9 mouse cellular contexts compared by ENCODE assay signal in genomic region chr11:31803319-31803891, GRCm38 (mm10).
DNase-seq lines count a peak whose midpoint lies in the region; ATAC-seq and TF ChIP-seq lines count a peak whose summit lies in the region.
"Had no signal": no experiment of that assay in that cellular context is flagged by ENCODE, and none has a peak within 500 bp of the region (broad histone marks: within the 10 kb centered on the region; RNA-seq: fewer than 3 reads in every experiment).

No protein-coding gene starts in this region.

- no peaks in the 10 kb centered on the region for H3K36me3 ChIP-seq in midbrain, embryonic 10.5 days
- H3K36me3 ChIP-seq in midbrain, embryonic 11.5 days (ENCODE audit: control insufficient read depth, insufficient read depth, low read length), result no peaks in the 10 kb centered on the region
- no peaks in the 10 kb centered on the region for H3K36me3 ChIP-seq in hindbrain, postnatal 0 days (ENCODE audit: insufficient read depth, low read length)
- H3K36me3 ChIP-seq in liver, embryonic 16.5 days (ENCODE audit: control insufficient read depth, insufficient read depth), result no peaks in the 10 kb centered on the region
- H3K36me3 ChIP-seq: hindbrain, embryonic 15.5 days had no signal

- peak; percentile 41 for DNase-seq in adrenal gland, postnatal 10 days
- no peak for DNase-seq in adrenal gland, postnatal 4 days (ENCODE audit: low spot score in 2 of 2)
- DNase-seq in midbrain, embryonic 10.5 days (ENCODE audit: low spot score), result no peak
- no peak for DNase-seq in midbrain, embryonic 11.5 days (ENCODE audit: low spot score, missing footprints)
- DNase-seq in hindbrain, postnatal 0 days (ENCODE audit: low spot score), result peak; percentile 40
- DNase-seq in left cerebral cortex, adult 11 months (ENCODE audit: low spot score), result no peak
- no peak for DNase-seq in frontal cortex, postnatal 14 days (ENCODE audit: low spot score in 2 of 2)

- WGBS in midbrain, embryonic 10.5 days, result 64% methylated on average over 3 of the region's 3 CpGs
- 73% methylated on average over 3 of the region's 3 CpGs for WGBS in midbrain, embryonic 11.5 days
- WGBS in hindbrain, postnatal 0 days, result 35% methylated on average over 3 of the region's 3 CpGs
- 26% methylated on average over 3 of the region's 3 CpGs for WGBS in liver, embryonic 16.5 days (ENCODE audit: insufficient replicate concordance)

- no peak overlapping the region for H3K4me2 ChIP-seq in midbrain, embryonic 11.5 days
- H3K4me2 ChIP-seq in hindbrain, postnatal 0 days (ENCODE audit: low read depth, low read length), result no peak overlapping the region
- peak overlapping the region; percentile 53 for H3K4me2 ChIP-seq in liver, embryonic 16.5 days (ENCODE audit: low read depth, low read length)
- H3K4me2 ChIP-seq: hindbrain, embryonic 15.5 days had no signal

- H3K9ac ChIP-seq in midbrain, embryonic 11.5 days (ENCODE audit: low read length), result no peak overlapping the region
- no peak overlapping the region for H3K9ac ChIP-seq in hindbrain, postnatal 0 days (replicated peaks; ENCODE audit: low read length)
- peak overlapping the region; percentile 69 for H3K9ac ChIP-seq in liver, embryonic 16.5 days (ENCODE audit: low read depth, low read length)
- H3K9ac ChIP-seq: hindbrain, embryonic 15.5 days had no signal

- H3K27ac ChIP-seq in midbrain, embryonic 10.5 days (replicated peaks), result peak overlapping the region; percentile 64
- H3K27ac ChIP-seq in midbrain, embryonic 11.5 days (ENCODE audit: low read depth, low read length), result no peak overlapping the region
- H3K27ac ChIP-seq in hindbrain, postnatal 0 days, result no peak overlapping the region
- H3K27ac ChIP-seq in liver, embryonic 16.5 days (ENCODE audit: low read length), result peak overlapping the region; percentile 94
- H3K27ac ChIP-seq: hindbrain, embryonic 15.5 days had no signal

- no peak overlapping the region for H3K4me3 ChIP-seq in midbrain, embryonic 10.5 days
- no peak overlapping the region for H3K4me3 ChIP-seq in midbrain, embryonic 11.5 days (ENCODE audit: low read depth, low read length)
- H3K4me3 ChIP-seq in hindbrain, postnatal 0 days (ENCODE audit: low read length), result no peak overlapping the region
- H3K4me3 ChIP-seq in liver, embryonic 16.5 days (ENCODE audit: low read depth, low read length), result peak overlapping the region; percentile 19; the same call in 1 of the 2 replicates
- H3K4me3 ChIP-seq: hindbrain, embryonic 15.5 days had no signal

- H3K9me3 ChIP-seq in midbrain, embryonic 10.5 days (replicated peaks), result no peaks in the 10 kb centered on the region
- no peaks in the 10 kb centered on the region for H3K9me3 ChIP-seq in midbrain, embryonic 11.5 days (ENCODE audit: control insufficient read depth, low read length)
- H3K9me3 ChIP-seq in hindbrain, postnatal 0 days (ENCODE audit: low read length), result no peaks in the 10 kb centered on the region
- H3K9me3 ChIP-seq in liver, embryonic 16.5 days (replicated peaks; ENCODE audit: control insufficient read depth, low read length), result no peaks in the 10 kb centered on the region
- H3K9me3 ChIP-seq: hindbrain, embryonic 15.5 days had no signal

- H3K27me3 ChIP-seq in midbrain, embryonic 10.5 days (ENCODE audit: low read depth, poor library complexity, severe bottlenecking), result no peaks in the 10 kb centered on the region
- no peaks in the 10 kb centered on the region for H3K27me3 ChIP-seq in midbrain, embryonic 11.5 days (ENCODE audit: control insufficient read depth, insufficient read depth, low read length)
- H3K27me3 ChIP-seq in hindbrain, postnatal 0 days (ENCODE audit: insufficient read depth, low read length), result no peaks in the 10 kb centered on the region
- no peaks in the 10 kb centered on the region for H3K27me3 ChIP-seq in liver, embryonic 16.5 days (ENCODE audit: control insufficient read depth, insufficient read depth, low read depth, low read length)
- H3K27me3 ChIP-seq: hindbrain, embryonic 15.5 days had no signal

- TF ChIP-seq CTCF in hindbrain, postnatal 0 days (IDR thresholded peaks at IDR 0.05; ENCODE audit: low read depth), result no peak

- ATAC-seq in midbrain, embryonic 11.5 days (ENCODE audit: low FRiP score), result no peak
- no peak for ATAC-seq in hindbrain, postnatal 0 days
- peak; percentile 88 for ATAC-seq in liver, embryonic 16.5 days (ENCODE audit: low read depth)

- H3K4me1 ChIP-seq in midbrain, embryonic 10.5 days, result peaks cover 16% of the 10 kb centered on the region
- H3K4me1 ChIP-seq in midbrain, embryonic 11.5 days (ENCODE audit: control insufficient read depth, insufficient read depth, low read length), result no peaks in the 10 kb centered on the region
- H3K4me1 ChIP-seq in hindbrain, postnatal 0 days (ENCODE audit: insufficient read depth, low read length), result 0 out of 2 replicates have a peak, but pooled peaks cover 8% of the 10 kb centered on the region
- H3K4me1 ChIP-seq in liver, embryonic 16.5 days (ENCODE audit: control insufficient read depth, low read depth, low read length), result peaks cover 38% of the 10 kb centered on the region

Comparison
In these comparisons a context has a peak if more than half of its experiments do, and no peak if none do; other contexts are left out.
1. DNase-seq: peak in adrenal gland, postnatal 10 days (single experiment) and hindbrain, postnatal 0 days (single experiment); none in adrenal gland, postnatal 4 days (0 of 2), midbrain, embryonic 10.5 days (single experiment), midbrain, embryonic 11.5 days (single experiment), left cerebral cortex, adult 11 months (single experiment) and frontal cortex, postnatal 14 days (0 of 2).
2. H3K27ac ChIP-seq: peak in midbrain, embryonic 10.5 days (single experiment) and liver, embryonic 16.5 days (single experiment); none in midbrain, embryonic 11.5 days (single experiment) and hindbrain, postnatal 0 days (single experiment).